Mouse (Mus musculus) CD4-positive helper T cell, adult 2 months (primary cell): Measurements from ENCODE around the gene AC131692.1.

ENCODE experiments used
- DNase-seq: peaks from one replicate; pipeline ENCODE4 v3.0.0-alpha.2; 2012; ENCODE audit warnings: low read depth, missing footprints, low spot score

The AC131692.1 gene

GRCm38 (mm10) chr19:6067724-6068415 is 26.3 kb upstream of the AC131692.1 start, which contains the start of gene Tm7sf2:
TSS of gene Tm7sf2 (minus strand) at chr19:6068373.
- peak; percentile 93 for DNase-seq

GRCm38 (mm10) chr19:6068951-6069350 is 25.3 kb upstream of the AC131692.1 start:
- DNase-seq = no peak

GRCm38 (mm10) chr19:6069851-6070250 is 24.4 kb upstream of the AC131692.1 start:
- DNase-seq = no peak

- peak; percentile 56 for DNase-seq
Measured at GRCm38 (mm10) chr19:6070571-6071250, 23.5 kb upstream of the AC131692.1 start.

- peak; percentile 40 for DNase-seq
Measured at GRCm38 (mm10) chr19:6071261-6071660, 23.0 kb upstream of the AC131692.1 start.

GRCm38 (mm10) chr19:6073889-6074288 is 20.3 kb upstream of the AC131692.1 start:
- no peak for DNase-seq

- DNase-seq = peak; percentile 93
Measured at GRCm38 (mm10) chr19:6076564-6077393, 17.4 kb upstream of the AC131692.1 start, which contains the start of gene Vps51. TSS of gene Vps51 (minus strand) at chr19:6077231.

- no peak for DNase-seq
Measured at GRCm38 (mm10) chr19:6079983-6080480, 14.2 kb upstream of the AC131692.1 start, which contains the start of gene Tmem262. TSS of gene Tmem262 (plus strand) at chr19:6080033.

- no peak for DNase-seq
Measured at GRCm38 (mm10) chr19:6082156-6082555, 12.1 kb upstream of the AC131692.1 start, which contains the start of gene Gm28374. TSS of gene Gm28374 (minus strand) at chr19:6082256.

- DNase-seq = peak; percentile 99
Measured at GRCm38 (mm10) chr19:6084478-6085248, 9.6 kb upstream of the AC131692.1 start, which contains the start of the genes Zfpl1 and Cdca5. TSS of gene Zfpl1 (minus strand) at chr19:6084956. TSS of gene Cdca5 (plus strand) at chr19:6084983.

- DNase-seq = peak; percentile 86
Measured at GRCm38 (mm10) chr19:6085417-6085879, 8.8 kb upstream of the AC131692.1 start.

- no peak for DNase-seq
Measured at GRCm38 (mm10) chr19:6088841-6089240, 5.4 kb upstream of the AC131692.1 start.

GRCm38 (mm10) chr19:6097847-6098246 is 3.6 kb downstream of the AC131692.1 start:
- DNase-seq = no peak

GRCm38 (mm10) chr19:6101186-6101585 is 7.0 kb downstream of the AC131692.1 start:
- DNase-seq = no peak

- no peak for DNase-seq
Measured at GRCm38 (mm10) chr19:6102169-6102853, 8.1 kb downstream of the AC131692.1 start.

- DNase-seq = no peak
Measured at GRCm38 (mm10) chr19:6104476-6104875, 10.3 kb downstream of the AC131692.1 start.

- no peak for DNase-seq
Measured at GRCm38 (mm10) chr19:6105586-6105985, 11.4 kb downstream of the AC131692.1 start, which contains the start of gene Naaladl1. TSS of gene Naaladl1 (plus strand) at chr19:6105782.

- DNase-seq = no peak
Measured at GRCm38 (mm10) chr19:6113116-6113515, 18.9 kb downstream of the AC131692.1 start.

- DNase-seq = no peak
Measured at GRCm38 (mm10) chr19:6116113-6116850, 22.1 kb downstream of the AC131692.1 start.
